Comparison of ENCODE assay signal across 8 mouse cellular contexts in genomic region chr7:46535429-46535799, GRCm38 (mm10).
DNase-seq lines count a peak whose midpoint lies in the region; ATAC-seq and TF ChIP-seq lines count a peak whose summit lies in the region.

No protein-coding gene starts in this region.

- no peak overlapping the region for H3K4me3 ChIP-seq in liver, adult 2 months (ENCODE audit: insufficient read depth, low read depth, low read length)
- no peak overlapping the region for H3K4me3 ChIP-seq in liver, embryonic 11.5 days (ENCODE audit: low read depth, low read length)
- H3K4me3 ChIP-seq in lung, postnatal 0 days (ENCODE audit: low read depth, low read length) = no peak overlapping the region

- no peak for TF ChIP-seq EP300 in lung, postnatal 0 days (IDR thresholded peaks at IDR 0.05)

- no peak overlapping the region for H3K9ac ChIP-seq in liver, adult 2 months (ENCODE audit: low read depth, low read length)
- H3K9ac ChIP-seq in liver, embryonic 11.5 days (ENCODE audit: low read depth, low read length) = no peak overlapping the region
- H3K9ac ChIP-seq in lung, postnatal 0 days (replicated peaks; ENCODE audit: low read depth) = no peak overlapping the region

- 0 out of 2 replicates have a peak, but pooled peaks have one; percentile 12 for TF ChIP-seq CTCF in liver, adult 2 months (IDR thresholded peaks at IDR 0.05; ENCODE audit: low read depth, low read length)
- peak; percentile 61 for TF ChIP-seq CTCF in lung, postnatal 0 days (IDR thresholded peaks at IDR 0.05)

- no peaks in the 10 kb centered on the region for H3K4me1 ChIP-seq in liver, adult 2 months (ENCODE audit: control insufficient read depth, insufficient read depth, low read length)
- H3K4me1 ChIP-seq in liver, embryonic 11.5 days (replicated peaks; ENCODE audit: control insufficient read depth, insufficient read depth, low read length) = no peaks in the 10 kb centered on the region
- H3K4me1 ChIP-seq in lung, postnatal 0 days (ENCODE audit: insufficient read depth, low read depth, low read length) = no peaks in the 10 kb centered on the region

- no peak overlapping the region for H3K4me2 ChIP-seq in liver, embryonic 11.5 days
- H3K4me2 ChIP-seq in lung, postnatal 0 days (replicated peaks; ENCODE audit: low read depth, low read length) = no peak overlapping the region

- 69% methylated on average over 10 of the region's 10 CpGs for WGBS in liver, adult 2 months
- 39% methylated on average over 10 of the region's 10 CpGs for WGBS in liver, embryonic 11.5 days
- 34% methylated on average over 10 of the region's 10 CpGs for WGBS in lung, postnatal 0 days

- H3K27me3 ChIP-seq in liver, adult 2 months (ENCODE audit: control insufficient read depth, insufficient read depth, low read length) = no peaks in the 10 kb centered on the region
- no peaks in the 10 kb centered on the region for H3K27me3 ChIP-seq in liver, embryonic 11.5 days (replicated peaks; ENCODE audit: control insufficient read depth, insufficient read depth, low read length)
- no peaks in the 10 kb centered on the region for H3K27me3 ChIP-seq in lung, postnatal 0 days (replicated peaks; ENCODE audit: insufficient read depth, low read length)

- DNase-seq in liver, adult 2 months (ENCODE audit: extremely low read depth, low read depth, low spot score) = no peak
- DNase-seq in liver, embryonic 11.5 days (ENCODE audit: low spot score) = no peak
- DNase-seq in cerebellum, postnatal 14 days = peak; percentile 92 to 93
- DNase-seq in frontal cortex, postnatal 36 days (ENCODE audit: low spot score in 2 of 2) = peak; percentile 59 to 74
- peak; percentile 66 to 75 for DNase-seq in kidney, postnatal 4 days
- peak; percentile 33 for DNase-seq in lung, postnatal 0 days (ENCODE audit: low spot score)
- peak; percentile 77 to 85 for DNase-seq in right cerebral cortex, postnatal 10 days (ENCODE audit: low spot score in 2 of 2)

- no peak overlapping the region for H3K27ac ChIP-seq in liver, adult 2 months (replicated peaks; ENCODE audit: insufficient read depth, low read depth, low read length)
- no peak overlapping the region for H3K27ac ChIP-seq in liver, embryonic 11.5 days (ENCODE audit: low read depth, low read length)
- H3K27ac ChIP-seq in lung, postnatal 0 days (ENCODE audit: low read length) = no peak overlapping the region

- no peaks in the 10 kb centered on the region for H3K36me3 ChIP-seq in liver, adult 2 months (ENCODE audit: control insufficient read depth, insufficient read depth, low read length)
- H3K36me3 ChIP-seq in liver, embryonic 11.5 days (ENCODE audit: control insufficient read depth, insufficient read depth, low read length) = no peaks in the 10 kb centered on the region
- no peaks in the 10 kb centered on the region for H3K36me3 ChIP-seq in lung, postnatal 0 days (ENCODE audit: insufficient read depth, low read length)

- no peak for TF ChIP-seq POLR2A in liver, adult 2 months (IDR thresholded peaks at IDR 0.05; ENCODE audit: extremely low read depth, insufficient read depth, low read length)

- H3K79me2 ChIP-seq in liver, adult 2 months (ENCODE audit: control insufficient read depth, insufficient read depth, low read length) = no peaks in the 10 kb centered on the region

- no peak for ATAC-seq in liver, embryonic 11.5 days (replicated peaks; ENCODE audit: low FRiP score)
- peak; percentile 46; the same call in 1 of the 2 replicates for ATAC-seq in lung, postnatal 0 days
- no peak for ATAC-seq in erythroid progenitor cell, adult 5-6 weeks (replicated peaks; ENCODE audit: low FRiP score, poor library complexity, severe bottlenecking)

- H3K9me3 ChIP-seq in liver, embryonic 11.5 days (ENCODE audit: control insufficient read depth, low read length) = no peaks in the 10 kb centered on the region
- H3K9me3 ChIP-seq in lung, postnatal 0 days (ENCODE audit: low read length) = no peaks in the 10 kb centered on the region

Comparison
In these comparisons a context has a peak if more than half of its experiments do, and no peak if none do; other contexts are left out.
1. DNase-seq: peak in cerebellum, postnatal 14 days (2 of 2), frontal cortex, postnatal 36 days (2 of 2), kidney, postnatal 4 days (2 of 2), lung, postnatal 0 days (single experiment) and right cerebral cortex, postnatal 10 days (2 of 2); none in liver, adult 2 months (single experiment) and liver, embryonic 11.5 days (single experiment).